Mouse (Mus musculus) frontal cortex, postnatal 36 days (tissue): ENCODE results near the gene Astn2.

ENCODE experiments used
- DNase-seq, 2 experiments: peaks; one replicate each; pipeline ENCODE4 v3.0.0; 2022; ENCODE audit warnings: low spot score in 2 of 2

The Astn2 gene

GRCm38 (mm10) chr4:65874236-65874781, 530.1 kb downstream of the Astn2 start:
- no peak for DNase-seq

- no peak for DNase-seq
Measured at GRCm38 (mm10) chr4:65864551-65864950, 539.9 kb downstream of the Astn2 start.

- no peak for DNase-seq
Measured at GRCm38 (mm10) chr4:65843191-65843590, 561.2 kb downstream of the Astn2 start.

- DNase-seq, result peak; percentile 26 to 54
Measured at GRCm38 (mm10) chr4:65839550-65840000, 564.8 kb downstream of the Astn2 start.

- DNase-seq, result no peak
Measured at GRCm38 (mm10) chr4:65838781-65839180, 565.6 kb downstream of the Astn2 start.

- DNase-seq, result no peak
Measured at GRCm38 (mm10) chr4:65832971-65833370, 571.4 kb downstream of the Astn2 start.

GRCm38 (mm10) chr4:65831872-65832271, 572.5 kb downstream of the Astn2 start:
- no peak for DNase-seq

GRCm38 (mm10) chr4:65830495-65830894, 573.9 kb downstream of the Astn2 start:
- DNase-seq, result no peak

GRCm38 (mm10) chr4:65821070-65821469, 583.3 kb downstream of the Astn2 start:
- no peak for DNase-seq

GRCm38 (mm10) chr4:65820236-65820635, 584.2 kb downstream of the Astn2 start:
- DNase-seq, result no peak

GRCm38 (mm10) chr4:65819835-65820234, 584.6 kb downstream of the Astn2 start:
- DNase-seq, result no peak

- DNase-seq, result no peak
Measured at GRCm38 (mm10) chr4:65814176-65814535, 590.3 kb downstream of the Astn2 start.

- no peak for DNase-seq
Measured at GRCm38 (mm10) chr4:65813500-65814175, 590.8 kb downstream of the Astn2 start.

GRCm38 (mm10) chr4:65807341-65807740, 597.1 kb downstream of the Astn2 start:
- DNase-seq, result no peak

- no peak for DNase-seq
Measured at GRCm38 (mm10) chr4:65801204-65801603, 603.2 kb downstream of the Astn2 start.

- DNase-seq, result no peak
Measured at GRCm38 (mm10) chr4:65791051-65791450, 613.4 kb downstream of the Astn2 start.

- peak in 1 of 2 experiments; percentile 47 for DNase-seq
Measured at GRCm38 (mm10) chr4:65773368-65774010, 630.9 kb downstream of the Astn2 start.

- no peak for DNase-seq
Measured at GRCm38 (mm10) chr4:65770952-65771351, 633.5 kb downstream of the Astn2 start.

GRCm38 (mm10) chr4:65767919-65768318, 636.5 kb downstream of the Astn2 start:
- DNase-seq, result peak; percentile 20 to 56

- DNase-seq, result peak in 1 of 2 experiments; percentile 60
Measured at GRCm38 (mm10) chr4:65767431-65767830, 637.0 kb downstream of the Astn2 start.

- no peak for DNase-seq
Measured at GRCm38 (mm10) chr4:65765312-65765711, 639.1 kb downstream of the Astn2 start.

GRCm38 (mm10) chr4:65764275-65764674, 640.1 kb downstream of the Astn2 start:
- DNase-seq, result no peak

- DNase-seq, result no peak
Measured at GRCm38 (mm10) chr4:65763823-65764222, 640.6 kb downstream of the Astn2 start.
